Mouse (Mus musculus) erythroblast, adult 5-6 weeks (primary cell): ENCODE measurements around the gene Ccl22. TPM values are rescaled to one million over a fixed set of nuclear protein-coding genes. Genes with fewer than 3 reads are reported as not detected.

ENCODE experiments used
- ATAC-seq: replicated peaks from 2 replicates; pipeline ENCODE4 v1.8.0; 2016; ENCODE audit warnings: moderate number of reproducible peaks, mild to moderate bottlenecking, moderate TSS enrichment, inconsistent platforms; ENCODE audit not compliant: poor library complexity, low FRiP score, severe bottlenecking
- total RNA-seq, 2 experiments: library from RNA; stranded (forward) in 1 of 2; stranded (reverse) in 1 of 2; fragments of 150-400 nt in 1 of 2; fragments of 200-764, 138-1000 nt in 1 of 2; gene quantifications; 2 replicates each; pipeline versions ENCODE4 v1.2.3 to v1.2.4; 2015 to 2017; ENCODE audit warnings: low replicate concordance in 2 of 2

The Ccl22 gene
- total RNA-seq (2015; ENCODE audit: low replicate concordance): 1.0 and 2.5 TPM in 2 replicates
- 0.68 and 1.4 TPM in 2 replicates for total RNA-seq (2017; ENCODE audit: low replicate concordance)

DNA sequence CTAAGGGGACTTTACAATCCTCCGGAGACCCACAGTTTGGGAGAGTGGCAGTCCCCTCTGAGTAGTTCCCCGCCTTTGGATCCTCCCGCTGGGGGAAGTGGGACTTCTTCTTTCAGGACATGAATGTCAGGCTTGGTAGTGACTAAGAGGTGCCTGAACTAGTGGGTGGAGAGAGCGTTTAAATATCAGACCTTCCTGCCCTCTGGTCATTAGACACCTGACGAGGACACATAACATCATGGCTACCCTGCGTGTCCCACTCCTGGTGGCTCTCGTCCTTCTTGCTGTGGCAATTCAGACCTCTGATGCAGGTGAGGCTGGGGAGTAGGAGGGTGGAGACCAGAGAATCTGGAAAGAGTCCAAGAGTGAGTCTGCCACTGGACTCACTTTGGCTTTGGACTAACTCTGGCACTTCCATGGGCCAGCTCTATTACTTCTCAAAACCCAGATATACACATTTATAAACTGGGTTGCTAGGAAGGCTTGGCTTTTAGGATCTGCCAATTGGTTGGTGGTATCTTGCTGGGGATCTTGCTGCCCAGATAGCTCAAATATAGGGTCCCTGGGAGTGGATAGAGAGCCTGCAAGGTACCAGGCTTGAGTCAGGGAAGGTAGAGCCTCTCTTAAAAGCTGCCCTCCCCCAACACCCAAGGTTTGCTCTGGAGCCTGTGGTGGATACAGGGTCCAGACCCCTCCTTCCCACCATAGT, at the start of gene Ccl22:
TSS of gene Ccl22 (plus strand) at position 115 of the 709 bp plus-strand sequence.
- no peak for ATAC-seq

- ATAC-seq: no peak
These were observed 49.4 kb upstream of the Ccl22 start, which contains the start of gene Pllp for GRCm38 (mm10) chr8:94695994-94696384. Gene Pllp, minus strand, starts transcription at chr8:94696278.

DNA sequence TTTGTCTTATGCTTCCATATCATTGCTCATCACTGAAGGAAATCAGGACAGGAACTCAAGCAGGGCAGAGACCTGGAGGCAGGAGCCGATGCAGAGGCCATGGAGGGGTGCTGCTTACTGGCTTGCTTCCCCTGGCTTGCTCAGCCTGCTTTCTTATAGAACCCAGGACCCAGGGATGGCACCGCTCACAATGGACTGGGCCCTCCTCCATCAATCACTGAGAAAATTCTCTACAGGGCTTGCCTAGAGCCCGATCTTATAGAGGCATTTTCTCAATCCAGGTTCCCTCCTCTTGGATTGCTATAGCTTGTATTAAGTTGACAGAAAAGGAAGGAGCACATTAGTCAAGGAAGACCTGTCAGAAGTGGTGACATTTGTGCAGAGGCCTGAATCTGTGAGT, 48.8 kb upstream of the Ccl22 start:
- ATAC-seq: no peak

DNA sequence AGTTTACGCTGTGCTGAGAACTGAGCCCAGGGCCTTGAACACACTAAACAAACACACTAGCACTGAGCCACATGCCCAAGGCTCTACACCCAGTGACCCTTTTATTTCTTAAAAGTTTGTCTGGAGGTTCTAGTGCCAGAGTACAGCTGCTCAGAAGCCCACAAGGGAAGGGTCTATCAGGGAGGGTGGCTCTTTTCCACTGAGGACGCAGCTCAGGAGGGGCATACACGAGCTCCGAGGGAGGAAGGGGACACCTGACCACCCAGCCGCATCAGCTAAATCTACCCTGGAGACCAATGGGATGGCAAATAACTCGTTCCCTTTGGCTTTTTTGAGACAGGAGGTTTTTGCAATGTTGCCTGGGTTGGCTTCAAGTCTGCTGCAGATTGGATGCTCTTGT, 47.4 kb upstream of the Ccl22 start:
- no peak for ATAC-seq

DNA sequence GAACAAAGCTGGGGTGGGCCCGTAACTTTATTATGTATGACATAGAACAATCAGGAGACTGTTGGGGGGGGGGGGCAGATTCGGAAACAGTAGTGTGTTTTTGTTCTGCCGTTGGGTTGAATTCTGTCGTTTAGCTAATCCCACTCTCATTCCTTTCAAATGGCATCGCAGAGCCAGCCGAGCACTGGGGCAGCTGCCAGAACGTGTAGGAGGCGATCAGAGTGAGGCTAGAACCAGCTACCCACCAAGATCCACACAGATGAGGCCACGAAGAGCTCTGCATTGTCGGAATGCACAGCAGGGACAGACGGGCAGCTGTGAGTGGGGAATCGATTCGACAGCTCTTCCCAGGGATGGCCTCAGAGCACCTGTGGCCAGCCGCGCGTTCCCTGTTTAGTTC, 46.0 kb upstream of the Ccl22 start:
- ATAC-seq: no peak

GRCm38 (mm10) chr8:94700421-94700935, 44.9 kb upstream of the Ccl22 start:
- no peak for ATAC-seq

DNA sequence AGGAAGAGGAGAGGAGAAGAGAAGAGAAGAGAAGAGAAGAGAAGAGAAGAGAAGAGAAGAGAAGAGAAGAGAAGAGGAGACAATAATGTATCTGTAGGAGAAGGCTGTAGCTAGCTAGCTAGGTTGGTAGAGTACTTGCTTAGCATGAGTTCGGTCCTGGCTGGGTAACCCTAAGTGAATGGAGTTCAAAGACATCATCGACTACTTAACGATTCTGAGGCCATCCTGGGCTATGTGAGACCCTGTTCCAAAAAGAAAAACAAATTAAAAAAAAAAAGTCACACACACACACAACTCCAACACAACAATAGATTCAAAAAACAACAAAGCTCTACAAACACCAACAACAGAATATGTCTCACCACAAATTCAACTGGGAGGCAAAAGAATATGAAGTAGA, 43.2 kb upstream of the Ccl22 start:
- ATAC-seq: no peak

DNA sequence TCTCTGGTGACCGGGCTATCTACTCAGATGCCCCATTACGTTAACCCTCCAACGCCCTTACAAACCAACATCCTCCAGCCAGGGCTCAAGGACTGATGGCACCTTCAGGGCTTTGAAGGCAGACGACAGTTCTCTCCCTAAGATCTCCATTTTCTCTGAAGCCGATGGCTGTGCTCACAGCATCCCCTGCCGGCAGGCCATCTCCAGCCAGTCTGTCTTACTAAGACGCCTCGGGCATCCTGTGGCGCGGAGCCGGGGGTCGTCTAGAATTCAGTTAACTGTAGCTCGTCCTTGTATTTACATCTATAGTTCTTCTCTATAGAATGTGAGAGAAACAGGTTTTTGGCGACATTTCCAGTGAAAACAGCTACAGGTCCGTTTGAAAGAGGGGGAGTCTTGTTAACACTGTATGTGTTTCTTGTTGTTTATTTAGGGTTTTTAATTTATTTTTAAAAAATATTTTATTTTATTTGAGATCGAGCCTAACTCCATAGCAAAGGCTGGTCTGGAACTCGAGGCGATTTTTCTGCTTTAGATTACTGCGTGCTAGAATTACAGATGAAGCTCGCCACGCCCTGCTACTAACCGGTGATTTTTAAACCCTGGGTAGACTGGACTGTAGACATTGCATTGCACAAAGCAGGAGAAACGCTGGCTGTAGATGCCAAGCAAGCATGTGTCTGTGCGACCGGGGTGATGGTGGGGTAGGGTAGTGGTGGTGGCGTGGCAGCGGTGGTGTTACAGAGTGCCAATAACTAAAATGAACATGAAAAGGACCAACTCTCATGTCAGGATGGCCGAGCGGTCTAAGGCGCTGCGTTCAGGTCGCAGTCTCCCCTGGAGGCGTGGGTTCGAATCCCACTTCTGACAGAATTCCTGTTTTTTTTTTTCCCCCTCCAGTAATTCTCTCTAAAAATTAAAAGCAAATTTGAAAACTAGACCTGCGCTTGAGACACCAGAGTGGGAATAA, 42.3 kb upstream of the Ccl22 start:
- peak; percentile 69 for ATAC-seq

GRCm38 (mm10) chr8:94703972-94704668, 41.3 kb upstream of the Ccl22 start:
- peak; percentile 65 for ATAC-seq

- ATAC-seq: no peak
These were observed 40.8 kb upstream of the Ccl22 start for GRCm38 (mm10) chr8:94704669-94704984.

DNA sequence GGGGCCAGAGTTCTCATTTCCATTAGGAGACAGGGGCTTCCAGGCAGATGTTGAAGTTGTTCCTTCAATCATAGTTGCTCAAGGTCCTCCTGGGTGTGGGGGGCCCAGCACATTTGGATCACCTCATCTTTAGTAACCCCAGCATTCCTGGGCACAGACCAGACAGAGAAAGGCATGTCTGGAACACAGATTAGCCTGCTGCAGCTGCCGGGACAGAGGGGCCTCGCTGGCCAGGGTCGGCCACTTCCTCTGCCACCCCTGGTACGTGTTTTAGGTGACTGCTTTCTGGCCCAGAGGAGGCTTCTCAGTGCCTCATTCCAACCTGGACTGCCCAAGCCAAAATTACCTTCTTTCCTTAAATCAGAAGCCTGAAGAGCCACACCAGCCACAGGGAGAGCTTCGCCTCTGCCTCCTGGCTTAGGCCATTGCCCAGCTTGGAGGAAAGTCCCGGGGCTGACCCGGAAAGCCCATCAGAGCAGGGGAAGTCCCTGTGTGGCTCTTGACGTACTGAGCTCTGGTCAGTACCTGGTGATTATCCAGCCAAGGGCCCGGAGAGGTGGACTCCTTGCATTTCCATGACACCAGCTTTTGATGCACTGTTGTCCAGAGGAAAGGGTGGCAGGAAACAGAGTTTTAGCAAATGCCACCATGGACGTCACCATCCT, 39.7 kb upstream of the Ccl22 start:
- ATAC-seq: no peak

DNA sequence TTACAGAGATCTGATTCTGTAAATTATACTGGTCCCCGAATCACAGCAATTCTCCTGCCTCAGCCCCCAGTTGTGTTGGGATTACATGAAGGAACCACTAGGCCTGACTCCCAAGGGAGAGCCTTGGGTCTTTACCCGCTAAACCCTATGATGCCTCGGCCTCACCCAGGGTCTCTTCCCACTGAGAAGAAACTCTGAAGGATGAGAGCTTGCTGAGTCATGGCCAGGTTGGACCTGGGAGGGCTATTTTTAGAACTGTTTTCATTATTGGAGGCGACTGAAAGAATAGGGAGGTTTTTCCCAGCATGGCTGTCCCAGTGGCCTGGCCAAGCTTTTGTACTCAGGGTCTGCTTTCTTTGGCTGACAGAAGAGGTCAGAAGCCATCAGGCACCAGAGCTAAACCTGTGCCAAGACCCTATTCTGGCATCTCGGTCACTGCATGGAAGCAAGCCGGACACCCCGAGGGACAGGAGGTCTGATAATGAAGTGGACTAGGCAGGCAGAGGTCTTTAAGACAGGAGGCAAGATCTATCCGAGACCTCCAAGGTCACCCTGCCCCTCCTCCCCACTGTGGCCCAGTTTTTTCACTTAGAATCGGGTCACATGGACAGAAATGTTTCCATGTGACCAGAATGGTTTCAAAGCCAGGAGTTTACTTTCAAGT, 38.5 kb upstream of the Ccl22 start:
- no peak for ATAC-seq

GRCm38 (mm10) chr8:94710336-94710735, 35.1 kb upstream of the Ccl22 start:
- no peak for ATAC-seq

DNA sequence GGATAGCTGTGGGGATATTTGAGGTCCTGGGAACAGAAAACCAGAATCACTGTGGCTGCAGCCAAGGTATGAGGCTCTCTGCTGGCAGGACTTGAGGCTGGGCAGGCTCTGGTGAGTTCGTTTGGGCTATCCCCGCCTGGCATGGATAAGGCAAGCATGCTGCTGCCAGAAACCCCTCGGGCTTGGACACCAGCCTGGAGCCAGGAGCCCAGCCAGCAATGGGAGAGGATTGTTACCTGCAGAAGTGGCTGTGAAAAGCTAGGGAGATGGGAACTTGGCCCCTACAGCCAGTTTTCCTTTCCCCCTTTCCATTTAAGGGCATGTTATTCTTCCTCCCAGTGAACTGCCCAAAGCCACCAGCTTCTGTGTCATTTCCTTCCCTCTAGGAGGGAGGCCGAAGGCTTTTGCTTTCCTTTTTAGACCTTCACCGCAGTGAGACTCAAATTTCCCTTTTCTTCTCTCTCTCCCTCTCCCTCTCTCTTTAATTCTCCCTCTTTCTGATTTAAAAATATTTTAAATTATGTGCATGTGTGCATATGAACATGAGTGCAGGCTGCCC, 34.2 kb upstream of the Ccl22 start:
- no peak for ATAC-seq

DNA sequence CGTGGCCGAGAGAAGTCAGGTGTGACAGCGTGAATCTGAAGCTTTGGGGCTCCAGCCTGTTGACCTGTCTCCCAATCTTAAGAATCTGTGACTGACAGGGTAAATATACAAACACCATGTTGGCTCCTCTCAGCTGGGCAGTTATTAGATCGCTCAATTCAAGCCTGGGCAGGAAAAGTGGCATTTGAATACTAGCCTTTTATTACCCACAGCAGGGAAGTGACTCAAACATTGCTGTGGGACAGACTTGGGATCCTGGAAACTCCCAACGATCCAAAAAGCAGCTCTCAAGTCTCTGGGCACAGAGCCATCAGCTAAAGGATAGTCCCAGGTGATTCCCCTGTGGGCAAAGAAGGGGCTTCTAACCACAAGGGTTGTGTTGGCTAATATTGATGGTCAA, 30.8 kb upstream of the Ccl22 start:
- no peak for ATAC-seq

GRCm38 (mm10) chr8:94715871-94716270, 29.5 kb upstream of the Ccl22 start:
- no peak for ATAC-seq

GRCm38 (mm10) chr8:94716841-94717240, 28.5 kb upstream of the Ccl22 start:
- ATAC-seq: no peak

DNA sequence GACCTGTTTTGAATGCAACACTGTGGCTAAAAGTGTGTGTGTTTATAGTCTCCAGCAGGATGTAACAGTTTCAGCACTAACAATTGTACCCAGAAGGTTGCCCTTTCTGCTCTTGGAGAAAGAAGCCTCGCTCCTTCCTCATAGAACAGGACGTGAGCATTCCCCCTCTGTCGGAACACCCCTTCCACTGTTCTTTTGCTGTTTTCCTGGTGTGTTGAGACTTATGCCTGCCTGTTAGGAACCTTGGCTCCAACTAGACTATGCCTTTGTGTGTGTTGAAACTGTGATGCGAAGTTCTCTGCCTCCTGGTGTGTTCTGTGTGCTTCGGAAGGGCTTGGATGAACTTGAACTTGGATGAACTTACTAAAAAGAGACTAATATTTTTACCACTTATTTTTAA, 19.4 kb upstream of the Ccl22 start:
- no peak for ATAC-seq

- peak; percentile 59 for ATAC-seq
These were observed 16.1 kb upstream of the Ccl22 start for GRCm38 (mm10) chr8:94729301-94729700.
